Comparison of ENCODE assay signal across 13 mouse cellular contexts in genomic region chr2:166292987-166293386, GRCm38 (mm10).
"Had no signal": no experiment of that assay in that cellular context is flagged by ENCODE, and none has a peak within 500 bp of the region (broad histone marks: within the 10 kb centered on the region; RNA-seq: fewer than 3 reads in every experiment).

No protein-coding gene starts in this region.

- H3K27ac ChIP-seq: limb, embryonic 15.5 days; liver, embryonic 13.5 days; midbrain, embryonic 13.5 days; neural tube, embryonic 12.5 days had no signal

- ATAC-seq: hindbrain, embryonic 16.5 days; inflammation-experienced regulatory T-cells, adult 6 months; intestine, postnatal 0 days; midbrain, embryonic 13.5 days had no signal

- H3K27me3 ChIP-seq: limb, embryonic 15.5 days; liver, embryonic 13.5 days; neural tube, embryonic 12.5 days had no signal

- H3K4me3 ChIP-seq: limb, embryonic 15.5 days; liver, embryonic 13.5 days; midbrain, embryonic 13.5 days; myocyte; neural tube, embryonic 12.5 days had no signal

- H3K9ac ChIP-seq: limb, embryonic 15.5 days; liver, embryonic 13.5 days; midbrain, embryonic 13.5 days; neural tube, embryonic 12.5 days had no signal

- H3K4me1 ChIP-seq: liver, embryonic 13.5 days had no signal

- H3K36me3 ChIP-seq: limb, embryonic 15.5 days; liver, embryonic 13.5 days; midbrain, embryonic 13.5 days; neural tube, embryonic 12.5 days had no signal

- H3K9me3 ChIP-seq: limb, embryonic 15.5 days; liver, embryonic 13.5 days; midbrain, embryonic 13.5 days; neural tube, embryonic 12.5 days had no signal

- H3K4me2 ChIP-seq: limb, embryonic 15.5 days; liver, embryonic 13.5 days; midbrain, embryonic 13.5 days; neural tube, embryonic 12.5 days had no signal

- DNase-seq: kidney, adult 9 months; kidney, postnatal 14 days; left cerebral cortex, postnatal 4 days; liver, embryonic 13.5 days; lung, postnatal 4 days; retina, postnatal 1 day had no signal
